8 mouse cellular contexts compared by ENCODE assay signal in genomic region chr8:106135672-106136071, GRCm38 (mm10). TPM values are rescaled to one million over a fixed set of nuclear protein-coding genes. Genes with fewer than 3 reads are reported as not detected.
A peak's percentile ranks its signal among the peaks of the same experiment; 100 is the strongest.
DNase-seq lines count a peak whose midpoint lies in the region; ATAC-seq and TF ChIP-seq lines count a peak whose summit lies in the region.

No protein-coding gene starts in this region.

- H3K9ac ChIP-seq in liver, embryonic 13.5 days, result peak overlapping the region; percentile 63
- peak overlapping the region; percentile 82 for H3K9ac ChIP-seq in stomach, embryonic 16.5 days (ENCODE audit: low read length)

- peaks cover 18% of the 10 kb centered on the region for H3K36me3 ChIP-seq in thymus, adult 2 months (ENCODE audit: control insufficient read depth, insufficient read depth, low read length)
- H3K36me3 ChIP-seq in hindbrain, embryonic 10.5 days, result peaks cover 28% of the 10 kb centered on the region
- peaks cover 26% of the 10 kb centered on the region for H3K36me3 ChIP-seq in liver, embryonic 13.5 days
- peaks cover 16% of the 10 kb centered on the region; the same call in 1 of the 2 replicates for H3K36me3 ChIP-seq in stomach, embryonic 16.5 days (ENCODE audit: control insufficient read depth, insufficient read depth, low read length)

- WGBS in thymus, adult 2 months, result 22% methylated on average over 19 of the region's 19 CpGs
- WGBS in hindbrain, embryonic 10.5 days, result 6% methylated on average over 19 of the region's 19 CpGs
- 6% methylated on average over 19 of the region's 19 CpGs for WGBS in liver, embryonic 13.5 days (ENCODE audit: insufficient replicate concordance)
- WGBS in stomach, embryonic 16.5 days, result 9% methylated on average over 19 of the region's 19 CpGs

- H3K4me2 ChIP-seq in liver, embryonic 13.5 days, result peak overlapping the region; percentile 71
- peak overlapping the region; percentile 64 for H3K4me2 ChIP-seq in stomach, embryonic 16.5 days (ENCODE audit: low read depth, low read length)

- no peak for DNase-seq in thymus, adult 2 months
- DNase-seq in thymus, postnatal 10 days (ENCODE audit: low spot score in 2 of 2), result no peak
- DNase-seq in hindbrain, embryonic 10.5 days (ENCODE audit: low spot score), result no peak
- DNase-seq in liver, embryonic 13.5 days, result no peak
- no peak for DNase-seq in left cerebral cortex, adult 8-10 months (ENCODE audit: low spot score in 2 of 2)
- DNase-seq in testis, postnatal 14 days (ENCODE audit: low spot score), result no peak
- no peak for DNase-seq in left cerebral cortex, adult 9 months (ENCODE audit: low spot score in 2 of 2)

- no peak for TF ChIP-seq POLR2A in thymus, adult 2 months (IDR thresholded peaks at IDR 0.05; ENCODE audit: control insufficient read depth, extremely low read depth, insufficient read depth, low read length, poor library complexity)

- peak; percentile 9; the same call in 1 of the 2 replicates for ATAC-seq in liver, embryonic 13.5 days (ENCODE audit: low read depth)
- ATAC-seq in stomach, embryonic 16.5 days (ENCODE audit: insufficient read depth, low FRiP score), result peak; percentile 7; the same call in 1 of the 2 replicates

- H3K27me3 ChIP-seq in thymus, adult 2 months (ENCODE audit: control insufficient read depth, insufficient read depth, low read length), result peaks cover 22% of the 10 kb centered on the region
- H3K27me3 ChIP-seq in hindbrain, embryonic 10.5 days (ENCODE audit: insufficient read depth, poor library complexity, severe bottlenecking), result peaks cover 86% of the 10 kb centered on the region
- peaks cover 81% of the 10 kb centered on the region for H3K27me3 ChIP-seq in liver, embryonic 13.5 days
- H3K27me3 ChIP-seq in stomach, embryonic 16.5 days (ENCODE audit: control insufficient read depth, insufficient read depth, low read length), result peaks cover 20% of the 10 kb centered on the region

- H3K9me3 ChIP-seq in hindbrain, embryonic 10.5 days, result no peaks in the 10 kb centered on the region
- H3K9me3 ChIP-seq in liver, embryonic 13.5 days (replicated peaks), result no peaks in the 10 kb centered on the region
- H3K9me3 ChIP-seq in stomach, embryonic 16.5 days (replicated peaks; ENCODE audit: control insufficient read depth, low read length), result no peaks in the 10 kb centered on the region

- H3K4me3 ChIP-seq in thymus, adult 2 months (ENCODE audit: control insufficient read depth, insufficient read depth, low read length), result peak overlapping the region; percentile 66
- peak overlapping the region; percentile 57 for H3K4me3 ChIP-seq in hindbrain, embryonic 10.5 days
- peak overlapping the region; percentile 61 for H3K4me3 ChIP-seq in liver, embryonic 13.5 days (replicated peaks)
- H3K4me3 ChIP-seq in stomach, embryonic 16.5 days (replicated peaks; ENCODE audit: low read length), result peak overlapping the region; percentile 67

- no peak overlapping the region for H3K27ac ChIP-seq in thymus, adult 2 months (ENCODE audit: control insufficient read depth, insufficient read depth, low read length)
- no peak overlapping the region for H3K27ac ChIP-seq in hindbrain, embryonic 10.5 days
- H3K27ac ChIP-seq in liver, embryonic 13.5 days, result peak overlapping the region; percentile 74
- peak overlapping the region; percentile 96 for H3K27ac ChIP-seq in stomach, embryonic 16.5 days (ENCODE audit: low read length)

- TF ChIP-seq CTCF in thymus, adult 2 months (IDR thresholded peaks at IDR 0.05; ENCODE audit: borderline replicate concordance, control insufficient read depth, extremely low read depth, insufficient read depth, low read length, poor library complexity), result no peak

- peaks cover 56% of the 10 kb centered on the region for H3K4me1 ChIP-seq in thymus, adult 2 months (replicated peaks; ENCODE audit: control insufficient read depth, insufficient read depth, low read length)
- H3K4me1 ChIP-seq in hindbrain, embryonic 10.5 days (replicated peaks), result peaks cover 41% of the 10 kb centered on the region
- peaks cover 55% of the 10 kb centered on the region for H3K4me1 ChIP-seq in liver, embryonic 13.5 days (replicated peaks)
- H3K4me1 ChIP-seq in stomach, embryonic 16.5 days (ENCODE audit: control insufficient read depth, insufficient read depth, low read length), result peaks cover 18% of the 10 kb centered on the region

RNA-seq across cellular contexts. Expression of gene Esrp2, which starts 1.1 kb away (rescaled TPM):
- polyA plus RNA-seq in thymus, adult 2 months (2012; rRNA removed), result 24.5 and 29.9 TPM in 2 replicates
- polyA plus RNA-seq in hindbrain, embryonic 10.5 days (2016; fragmentation: Nextera tagmentation; extraction: Ambion mirVana), result 2.5 and 3.3 TPM in 2 replicates
- 6.2 and 7.7 TPM in 2 replicates for polyA plus RNA-seq in liver, embryonic 13.5 days (2015; fragmentation: Nextera tagmentation; extraction: Ambion mirVana)
- 62.6 and 82.5 TPM in 2 replicates for polyA plus RNA-seq in stomach, embryonic 16.5 days (2015; fragmentation: Nextera tagmentation; extraction: Ambion mirVana)
- under 1 TPM in 3 of 4 experiments, not detected in 1; 0.19 to 0.87 (median 0.70) TPM for total RNA-seq in left cerebral cortex, adult 8-10 months (2022)

RNA-seq across cellular contexts. Expression of gene Pla2g15, which starts 14.5 kb away (rescaled TPM):
- 17.4 and 18.2 TPM in 2 replicates for polyA plus RNA-seq in thymus, adult 2 months (2012; rRNA removed)
- 15.0 and 16.1 TPM in 2 replicates for polyA plus RNA-seq in hindbrain, embryonic 10.5 days (2016; fragmentation: Nextera tagmentation; extraction: Ambion mirVana)
- polyA plus RNA-seq in liver, embryonic 13.5 days (2015; fragmentation: Nextera tagmentation; extraction: Ambion mirVana), result 6.9 and 8.3 TPM in 2 replicates
- 13.7 and 14.9 TPM in 2 replicates for polyA plus RNA-seq in stomach, embryonic 16.5 days (2015; fragmentation: Nextera tagmentation; extraction: Ambion mirVana)
- 10 to 100 TPM; 23.4 to 31.5 (median 26.9) TPM for total RNA-seq in left cerebral cortex, adult 8-10 months (2022)

RNA-seq across cellular contexts. Expression of gene Slc7a6, which starts 33.0 kb away (rescaled TPM):
- polyA plus RNA-seq in thymus, adult 2 months (2012; rRNA removed), result 96.3 and 103 TPM in 2 replicates
- 66.1 and 71.9 TPM in 2 replicates for polyA plus RNA-seq in hindbrain, embryonic 10.5 days (2016; fragmentation: Nextera tagmentation; extraction: Ambion mirVana)
- 10.5 and 14.0 TPM in 2 replicates for polyA plus RNA-seq in liver, embryonic 13.5 days (2015; fragmentation: Nextera tagmentation; extraction: Ambion mirVana)
- polyA plus RNA-seq in stomach, embryonic 16.5 days (2015; fragmentation: Nextera tagmentation; extraction: Ambion mirVana), result 28.7 and 33.2 TPM in 2 replicates
- 10 to 100 TPM; 18.6 to 27.4 (median 23.4) TPM for total RNA-seq in left cerebral cortex, adult 8-10 months (2022)

Comparison
In these comparisons a context has a peak if more than half of its experiments do, and no peak if none do; other contexts are left out.
1. H3K27ac ChIP-seq: peak in liver, embryonic 13.5 days (single experiment) and stomach, embryonic 16.5 days (single experiment); none in thymus, adult 2 months (single experiment) and hindbrain, embryonic 10.5 days (single experiment).
2. Peak in every context shown above with its lines, with median percentiles within 50 percentile points of each other: H3K4me3 ChIP-seq.